Mouse (Mus musculus) embryonic facial prominence, embryonic 11.5 days (tissue): ENCODE results near the gene Igf1. TPM values are rescaled to one million over a fixed set of nuclear protein-coding genes. Genes with fewer than 3 reads are reported as not detected.
A peak's percentile ranks its signal among the peaks of the same experiment; 100 is the strongest.

Experiments
- ATAC-seq: fragments of 200-750 bp; cut with Nextera tagmentation; replicated peaks from 2 replicates; pipeline ENCODE4 v1.8.0; 2017; ENCODE audit warnings: low read depth; ENCODE audit not compliant: insufficient number of reproducible peaks, low FRiP score, low TSS enrichment
- DNase-seq: peaks from one replicate; pipeline ENCODE4 v3.0.0-alpha.2; 2015; ENCODE audit warnings: low spot score
- H3K27ac ChIP-seq: fragments of 300-500 bp; sonication (generic); replicated peaks from 2 replicates; pipeline ENCODE4 v1.5.1; 2014; ENCODE audit warnings: mild to moderate bottlenecking, low read depth, low read length, control low read depth
- H3K27me3 ChIP-seq: fragments of 300-500 bp; sonication (generic); 2 replicates; pipeline ENCODE4 v1.6.1; 2014; ENCODE audit warnings: mild to moderate bottlenecking, low read length, moderate library complexity, mixed read lengths; ENCODE audit not compliant: control insufficient read depth, insufficient read depth
- H3K36me3 ChIP-seq: fragments of 300-500 bp; sonication (generic); replicated peaks from 2 replicates; pipeline ENCODE4 v1.6.1; 2014; ENCODE audit warnings: low read depth, mild to moderate bottlenecking, low read length, moderate library complexity, mixed read lengths; ENCODE audit not compliant: control insufficient read depth, insufficient read depth
- H3K4me1 ChIP-seq: fragments of 300-500 bp; sonication (generic); 2 replicates; pipeline ENCODE4 v1.6.1; 2014; ENCODE audit warnings: low read length, mixed read lengths; ENCODE audit not compliant: control insufficient read depth, insufficient read depth
- H3K4me2 ChIP-seq: fragments of 300-500 bp; sonication (generic); 2 replicates; pipeline ENCODE4 v1.6.1; 2014; ENCODE audit warnings: low read depth, mild to moderate bottlenecking, control low read depth, low read length, moderate library complexity
- H3K4me3 ChIP-seq: fragments of 300-500 bp; sonication (generic); 2 replicates; pipeline ENCODE4 v1.5.1; 2014; ENCODE audit warnings: low read depth, low read length, control low read depth
- H3K9ac ChIP-seq: fragments of 300-500 bp; sonication (generic); replicated peaks from 2 replicates; pipeline ENCODE4 v1.6.1; 2014; ENCODE audit warnings: mild to moderate bottlenecking, control low read depth, low read length
- H3K9me3 ChIP-seq: fragments of 300-500 bp; sonication (generic); replicated peaks from 2 replicates; pipeline ENCODE4 v1.6.1; 2016; ENCODE audit warnings: mild to moderate bottlenecking, low read length, inconsistent platforms, mixed read lengths; ENCODE audit not compliant: control insufficient read depth
- WGBS: fragments of 180-500 bp; shearing (Covaris S2); extraction: QIAGEN DNeasy Blood & Tissue Kit; methylation state at CpG from one replicate; pipeline ENCODE4 v1.1.7; 2014; 5-methylcytosine and 5-hydroxymethylcytosine counted together
- polyA plus RNA-seq: library from polyadenylated mRNA; unstranded; fragments of >200 nt; fragmentation: Nextera tagmentation; extraction: Ambion mirVana; gene quantifications from 2 replicates; pipeline ENCODE4 v1.2.1, GENCODE M21; 2014

Igf1 gene
- polyA plus RNA-seq, 1 experiment from 2014 or later = 67.8 TPM

GRCm38 (mm10) chr10:87830639-87831038 is 27.4 kb upstream of the Igf1 start:
- no peak overlapping the region for H3K27ac ChIP-seq
- DNase-seq (no peak), ATAC-seq (no peak)
- H3K36me3 ChIP-seq = no peaks in the 10 kb centered on the region
- H3K4me3 ChIP-seq = no peak overlapping the region
- no peaks in the 10 kb centered on the region for H3K9me3 ChIP-seq
- H3K4me2 ChIP-seq = no peak overlapping the region
- no peaks in the 10 kb centered on the region for H3K4me1 ChIP-seq
- H3K9ac ChIP-seq = no peak overlapping the region
- 80% methylated on average over 2 of the region's 2 CpGs for WGBS
- no peaks in the 10 kb centered on the region for H3K27me3 ChIP-seq

DNA sequence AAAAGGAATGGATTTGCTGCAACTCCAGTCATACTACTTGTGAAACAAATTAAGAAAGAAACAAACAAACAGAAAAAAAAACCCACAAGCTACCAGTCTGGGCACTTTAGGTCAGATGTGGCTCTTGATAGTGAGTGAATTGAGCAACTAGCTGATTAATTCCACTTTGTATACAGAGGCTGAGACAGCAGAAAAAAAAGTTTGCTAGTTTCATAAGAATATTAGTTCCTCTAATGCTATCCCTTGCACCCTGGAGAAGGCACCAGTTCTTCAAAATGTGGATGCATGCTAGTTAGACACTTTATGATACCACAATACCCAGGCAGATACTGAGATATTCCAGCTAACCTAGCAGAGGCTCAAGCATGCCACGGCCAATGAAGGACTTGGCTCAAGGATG is 26.0 kb upstream of the Igf1 start:
- no peak overlapping the region for H3K4me2 ChIP-seq
- no peaks in the 10 kb centered on the region for H3K9me3 ChIP-seq
- H3K27ac ChIP-seq = no peak overlapping the region
- H3K36me3 ChIP-seq = no peaks in the 10 kb centered on the region
- H3K27me3 ChIP-seq = no peaks in the 10 kb centered on the region
- DNase-seq (no peak), ATAC-seq (no peak)
- no peak overlapping the region for H3K4me3 ChIP-seq
- H3K4me1 ChIP-seq = no peaks in the 10 kb centered on the region
- 82% methylated on average over 1 of the region's 1 CpGs for WGBS
- H3K9ac ChIP-seq = no peak overlapping the region

- no peak overlapping the region for H3K9ac ChIP-seq
- no peaks in the 10 kb centered on the region for H3K9me3 ChIP-seq
- no peaks in the 10 kb centered on the region for H3K36me3 ChIP-seq
- H3K27ac ChIP-seq = no peak overlapping the region
- no peak overlapping the region for H3K4me2 ChIP-seq
- DNase-seq (no peak), ATAC-seq (no peak)
- H3K4me3 ChIP-seq = no peak overlapping the region
- 93% methylated on average over 1 of the region's 1 CpGs for WGBS
- no peaks in the 10 kb centered on the region for H3K27me3 ChIP-seq
- H3K4me1 ChIP-seq = no peaks in the 10 kb centered on the region
Observed at GRCm38 (mm10) chr10:87839454-87839853, 18.6 kb upstream of the Igf1 start.

- no peak overlapping the region for H3K4me2 ChIP-seq
- no peaks in the 10 kb centered on the region for H3K27me3 ChIP-seq
- no peak overlapping the region for H3K27ac ChIP-seq
- no peak overlapping the region for H3K9ac ChIP-seq
- no peaks in the 10 kb centered on the region for H3K4me1 ChIP-seq
- H3K36me3 ChIP-seq = no peaks in the 10 kb centered on the region
- ATAC-seq = no peak
- 89% methylated on average over 4 of the region's 4 CpGs for WGBS
- no peaks in the 10 kb centered on the region for H3K9me3 ChIP-seq
- no peak overlapping the region for H3K4me3 ChIP-seq
- DNase-seq = no peak
Observed at GRCm38 (mm10) chr10:87842501-87842900, 15.6 kb upstream of the Igf1 start.

DNA sequence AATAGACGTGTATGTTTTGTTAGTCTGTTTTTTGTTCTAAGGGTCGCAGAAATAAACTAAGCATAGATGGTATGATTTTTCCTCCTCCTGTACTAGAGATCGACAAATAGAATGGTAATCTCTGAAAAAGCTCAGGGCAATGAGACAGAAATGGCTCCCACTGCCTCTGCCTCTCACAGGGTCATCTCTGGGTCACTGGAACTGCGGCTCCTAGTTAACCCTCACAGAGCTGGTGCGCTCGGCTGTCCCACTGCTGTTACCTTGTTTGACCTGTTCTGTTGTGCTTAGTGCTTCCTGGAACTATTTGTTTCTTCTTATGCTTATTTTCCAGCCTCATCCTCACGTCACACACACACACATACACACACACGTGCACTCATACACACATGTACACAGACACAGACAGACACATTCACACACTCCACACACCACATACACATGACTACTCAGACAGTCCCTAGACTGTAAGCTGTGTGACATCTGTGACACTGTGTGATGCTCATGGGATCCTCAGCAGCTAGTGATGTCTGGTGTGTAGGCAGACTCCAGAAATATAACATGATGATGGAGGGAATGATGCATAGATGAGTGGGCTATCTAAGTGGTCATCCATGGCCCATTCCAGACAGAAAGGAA is 13.0 kb upstream of the Igf1 start:
- ATAC-seq (no peak), DNase-seq (peak; percentile 56)
- Histone ChIP-seq H3K36me3 (no peaks in the 10 kb centered on the region), H3K27me3 (no peaks in the 10 kb centered on the region), H3K27ac (no peak overlapping the region), H3K4me2 (no peak overlapping the region), H3K9ac (no peak overlapping the region), H3K9me3 (no peaks in the 10 kb centered on the region), H3K4me3 (no peak overlapping the region), H3K4me1 (no peaks in the 10 kb centered on the region)
- WGBS = 33% methylated on average over 8 of the region's 8 CpGs

GRCm38 (mm10) chr10:87847882-87848281 is 10.2 kb upstream of the Igf1 start:
- no peak overlapping the region for H3K4me2 ChIP-seq
- no peak overlapping the region for H3K9ac ChIP-seq
- H3K4me1 ChIP-seq = no peaks in the 10 kb centered on the region
- 40% methylated on average over 4 of the region's 4 CpGs for WGBS
- no peak overlapping the region for H3K4me3 ChIP-seq
- ATAC-seq = no peak
- H3K9me3 ChIP-seq = no peaks in the 10 kb centered on the region
- DNase-seq = no peak
- H3K27me3 ChIP-seq = no peaks in the 10 kb centered on the region
- H3K36me3 ChIP-seq = no peaks in the 10 kb centered on the region
- no peak overlapping the region for H3K27ac ChIP-seq

GRCm38 (mm10) chr10:87848419-87848818 is 9.6 kb upstream of the Igf1 start:
- Histone ChIP-seq H3K27me3 (no peaks in the 10 kb centered on the region), H3K9me3 (no peaks in the 10 kb centered on the region), H3K4me2 (no peak overlapping the region), H3K9ac (no peak overlapping the region), H3K36me3 (no peaks in the 10 kb centered on the region), H3K4me3 (no peak overlapping the region), H3K27ac (no peak overlapping the region), H3K4me1 (no peaks in the 10 kb centered on the region)
- ATAC-seq (no peak), DNase-seq (no peak)
- WGBS = 62% methylated on average over 2 of the region's 2 CpGs

DNA sequence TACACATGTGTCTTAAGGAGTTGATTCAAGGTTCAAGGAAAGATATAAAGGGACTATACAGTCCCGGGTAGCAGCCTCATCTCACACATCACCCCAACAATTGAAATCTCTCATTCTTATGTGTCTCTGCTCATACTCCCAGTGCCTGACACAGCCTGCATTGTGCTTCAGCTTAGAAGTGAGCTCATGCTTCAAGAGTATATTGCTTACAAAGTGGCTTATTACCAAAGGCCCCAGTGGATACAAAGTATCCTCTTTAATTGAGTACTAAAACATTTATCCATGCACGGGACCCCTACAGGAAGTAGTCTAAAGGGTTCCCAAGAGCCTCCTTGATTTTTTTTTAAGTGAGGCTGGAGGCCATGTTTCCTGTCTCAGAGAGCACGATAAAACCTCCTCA is 6.6 kb upstream of the Igf1 start:
- WGBS = 48% methylated on average over 3 of the region's 3 CpGs

More for the DNA sequence above, 6.6 kb upstream of the Igf1 start:
- H3K4me1 ChIP-seq = peaks cover 9% of the 10 kb centered on the region
- no peak overlapping the region for H3K9ac ChIP-seq
- H3K9me3 ChIP-seq = no peaks in the 10 kb centered on the region
- ATAC-seq (no peak), DNase-seq (no peak)
- H3K27me3 ChIP-seq = no peaks in the 10 kb centered on the region
- H3K27ac ChIP-seq = no peak overlapping the region
- no peak overlapping the region for H3K4me3 ChIP-seq
- H3K36me3 ChIP-seq = no peaks in the 10 kb centered on the region
- H3K4me2 ChIP-seq = no peak overlapping the region
